Comparison of ENCODE assay signal across 10 mouse cellular contexts in the genomic region with DNA sequence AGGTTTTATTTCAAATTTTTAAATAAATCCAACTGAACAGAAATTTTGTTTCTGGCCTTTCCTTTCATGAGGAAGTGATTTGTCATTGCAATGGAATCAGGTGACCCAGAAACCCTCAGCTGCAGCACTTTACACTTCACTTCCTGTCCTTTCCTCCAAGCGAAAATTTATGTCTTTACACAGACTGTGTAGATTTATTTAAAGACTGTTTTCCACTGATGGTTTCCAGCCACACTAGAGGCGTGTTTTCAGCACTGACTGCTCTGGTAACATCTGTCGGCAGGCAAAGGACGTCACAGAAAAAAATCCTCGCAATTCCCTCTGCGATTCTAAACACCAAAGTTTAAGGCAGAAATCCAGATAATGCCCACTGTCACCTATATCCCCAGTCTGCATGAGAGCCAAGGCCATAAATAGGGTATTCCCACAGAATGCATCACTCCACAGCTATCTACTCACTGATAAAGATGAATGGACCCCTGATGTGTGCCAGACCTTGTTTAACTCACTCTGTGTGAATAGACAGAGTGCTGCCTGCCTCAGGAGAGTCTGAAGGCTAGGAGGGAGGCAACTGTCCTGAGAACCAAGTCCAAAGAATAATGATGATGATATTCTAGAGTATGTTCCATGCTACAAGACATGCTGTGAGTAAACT.
A peak's percentile ranks its signal among the peaks of the same experiment; 100 is the strongest.
DNase-seq lines count a peak whose midpoint lies in the region; ATAC-seq lines count a peak whose summit lies in the region.
"Had no signal": no experiment of that assay in that cellular context is flagged by ENCODE, and none has a peak within 500 bp of the region (broad histone marks: within the 10 kb centered on the region; RNA-seq: fewer than 3 reads in every experiment).

No protein-coding gene starts in this region.

- no peak overlapping the region for H3K4me2 ChIP-seq in lung, embryonic 16.5 days (ENCODE audit: low read depth, low read length)
- H3K4me2 ChIP-seq in stomach, embryonic 15.5 days: peak overlapping the region; percentile 10; the same call in 1 of the 2 replicates
- H3K4me2 ChIP-seq: hindbrain, embryonic 13.5 days had no signal

- WGBS in lung, embryonic 16.5 days: 29% methylated on average over 6 of the region's 6 CpGs
- WGBS in limb, embryonic 10.5 days: 21% methylated on average over 6 of the region's 6 CpGs
- 26% methylated on average over 6 of the region's 6 CpGs for WGBS in stomach, embryonic 15.5 days

- peak overlapping the region; percentile 17; the same call in 1 of the 2 replicates for H3K27ac ChIP-seq in lung, embryonic 16.5 days (ENCODE audit: low read length)
- H3K27ac ChIP-seq in limb, embryonic 10.5 days: peak overlapping the region; percentile 68; the same call in 1 of the 2 replicates
- peak overlapping the region; percentile 54; the same call in 1 of the 2 replicates for H3K27ac ChIP-seq in stomach, embryonic 15.5 days
- H3K27ac ChIP-seq: hindbrain, embryonic 13.5 days had no signal

- no peaks in the 10 kb centered on the region for H3K36me3 ChIP-seq in lung, embryonic 16.5 days (ENCODE audit: control insufficient read depth, insufficient read depth, low read length)
- no peaks in the 10 kb centered on the region for H3K36me3 ChIP-seq in limb, embryonic 10.5 days
- H3K36me3 ChIP-seq in stomach, embryonic 15.5 days: no peaks in the 10 kb centered on the region
- H3K36me3 ChIP-seq: hindbrain, embryonic 13.5 days had no signal

- no peak overlapping the region for H3K9ac ChIP-seq in lung, embryonic 16.5 days (ENCODE audit: low read length)
- H3K9ac ChIP-seq in stomach, embryonic 15.5 days: no peak overlapping the region
- H3K9ac ChIP-seq: hindbrain, embryonic 13.5 days had no signal

- no peak for DNase-seq in lung, adult 18-20 months
- DNase-seq in limb, embryonic 10.5 days (ENCODE audit: low spot score): no peak
- DNase-seq in cerebellum, postnatal 14 days: no peak
- DNase-seq: adrenal gland, adult 8-10 months; cerebellum, adult 9-11 months had no signal

- no peaks in the 10 kb centered on the region for H3K9me3 ChIP-seq in lung, embryonic 16.5 days (ENCODE audit: control insufficient read depth, low read length)
- no peaks in the 10 kb centered on the region for H3K9me3 ChIP-seq in limb, embryonic 10.5 days (replicated peaks)
- H3K9me3 ChIP-seq in stomach, embryonic 15.5 days: no peaks in the 10 kb centered on the region
- H3K9me3 ChIP-seq: hindbrain, embryonic 13.5 days had no signal

- H3K27me3 ChIP-seq in lung, embryonic 16.5 days (ENCODE audit: control insufficient read depth, insufficient read depth, low read depth, low read length): no peaks in the 10 kb centered on the region
- no peaks in the 10 kb centered on the region for H3K27me3 ChIP-seq in limb, embryonic 10.5 days (ENCODE audit: low read depth, poor library complexity, severe bottlenecking)
- H3K27me3 ChIP-seq in stomach, embryonic 15.5 days (replicated peaks): no peaks in the 10 kb centered on the region
- H3K27me3 ChIP-seq: hindbrain, embryonic 13.5 days had no signal

- H3K4me3 ChIP-seq in lung, embryonic 16.5 days (ENCODE audit: low read length): no peak overlapping the region
- peak overlapping the region; percentile 14; the same call in 1 of the 2 replicates for H3K4me3 ChIP-seq in limb, embryonic 10.5 days
- no peak overlapping the region for H3K4me3 ChIP-seq in stomach, embryonic 15.5 days (replicated peaks)
- H3K4me3 ChIP-seq: hindbrain, embryonic 13.5 days had no signal

- ATAC-seq in lung, embryonic 16.5 days (ENCODE audit: low read depth): 0 out of 2 replicates have a peak, but pooled peaks have one; percentile 38
- ATAC-seq in hematopoietic stem cell, adult 5-6 weeks (replicated peaks in 1 of 2; ENCODE audit: insufficient read depth in 1 of 2, low FRiP score in 2 of 2, low TSS enrichment in 1 of 2, low read depth in 1 of 2, poor library complexity in 2 of 2, severe bottlenecking in 2 of 2): peak; percentile 94 to 95
- peak; percentile 75; the same call in 1 of the 2 replicates for ATAC-seq in stomach, embryonic 15.5 days (ENCODE audit: insufficient read depth, low FRiP score, low read depth)
- no peak for ATAC-seq in monocyte, adult 5-6 weeks (replicated peaks; ENCODE audit: insufficient number of reproducible peaks, low FRiP score, low TSS enrichment, poor library complexity, severe bottlenecking)

- peaks cover 4% of the 10 kb centered on the region for H3K4me1 ChIP-seq in lung, embryonic 16.5 days (replicated peaks; ENCODE audit: control insufficient read depth, insufficient read depth, low read length)
- peaks cover 28% of the 10 kb centered on the region for H3K4me1 ChIP-seq in limb, embryonic 10.5 days
- H3K4me1 ChIP-seq in stomach, embryonic 15.5 days: no peaks in the 10 kb centered on the region

Comparison
In these comparisons a context has a peak if more than half of its experiments do, and no peak if none do; other contexts are left out.
1. H3K27ac ChIP-seq: peak in every context shown above with its lines; median percentile 68 in limb, embryonic 10.5 days; 54 in stomach, embryonic 15.5 days; 17 in lung, embryonic 16.5 days.